Mouse (Mus musculus) liver, postnatal 0 days (tissue): ENCODE data around the gene Jup. TPM values are rescaled to one million over a fixed set of nuclear protein-coding genes. Genes with fewer than 3 reads are reported as not detected.
"Not testable (repeated sequence)": the region's sequence is repeated elsewhere in the genome, so short reads cannot be mapped to it uniquely, and the experiment has no call there.

ENCODE experiments used
- ATAC-seq: fragments of 200-750 bp; cut with Nextera tagmentation; 2 replicates; pipeline ENCODE4 v1.8.0; 2017; ENCODE audit warnings: mild to moderate bottlenecking, moderate library complexity
- DNase-seq: peaks from one replicate; pipeline ENCODE4 v3.0.0-alpha.2; 2016
- H3K27ac ChIP-seq: fragments of 300-500 bp; sonication (generic); 2 replicates; pipeline ENCODE4 v1.5.1; 2014; ENCODE audit warnings: antibody characterized with exemption, moderate library complexity, mild to moderate bottlenecking, low read depth
- H3K27me3 ChIP-seq: fragments of 300-500 bp; sonication (generic); 2 replicates; pipeline ENCODE4 v1.6.1; 2014; ENCODE audit warnings: low read length, control low read depth, mixed read lengths; ENCODE audit not compliant: insufficient read depth
- H3K36me3 ChIP-seq: fragments of 300-500 bp; sonication (generic); replicated peaks from 2 replicates; pipeline ENCODE4 v1.6.1; 2014; ENCODE audit warnings: mild to moderate bottlenecking, control low read depth, low read length, moderate library complexity, mixed read lengths; ENCODE audit not compliant: insufficient read depth
- H3K4me1 ChIP-seq: fragments of 300-500 bp; sonication (generic); 2 replicates; pipeline ENCODE4 v1.6.1; 2014; ENCODE audit warnings: antibody characterized with exemption, mild to moderate bottlenecking, control low read depth; ENCODE audit not compliant: insufficient read depth
- H3K4me2 ChIP-seq: fragments of 300-500 bp; sonication (generic); 2 replicates; pipeline ENCODE4 v1.6.1; 2014; ENCODE audit warnings: low read depth, mild to moderate bottlenecking, low read length, moderate library complexity, mixed read lengths
- H3K4me3 ChIP-seq: fragments of 300-500 bp; sonication (generic); 2 replicates; pipeline ENCODE4 v1.5.1; 2014; ENCODE audit warnings: low read depth, low read length
- H3K9ac ChIP-seq: fragments of 300-500 bp; sonication (generic); replicated peaks from 2 replicates; pipeline ENCODE4 v1.6.1; 2014; ENCODE audit warnings: mild to moderate bottlenecking, moderate library complexity
- H3K9me3 ChIP-seq: fragments of 300-500 bp; sonication (generic); 2 replicates; pipeline ENCODE4 v1.6.1; 2016; ENCODE audit warnings: mild to moderate bottlenecking, control low read depth, low read length, mixed read lengths
- CTCF ChIP-seq: sonication (generic); IDR thresholded peaks from 2 replicates; pipeline ENCODE4 v1.5.1; 2016; ENCODE audit warnings: antibody characterized with exemption, low read depth
- EP300 ChIP-seq: IDR thresholded peaks from 2 replicates; pipeline ENCODE4 v1.6.1; 2016; ENCODE audit warnings: antibody characterized with exemption, low read depth, mild to moderate bottlenecking
- WGBS: fragments of 180-500 bp; shearing (Covaris S2); extraction: QIAGEN DNeasy Blood & Tissue Kit; methylation state at CpG from one replicate; pipeline ENCODE4 v1.1.7; 2014; ENCODE audit not compliant: insufficient replicate concordance; 5-methylcytosine and 5-hydroxymethylcytosine counted together
- polyA plus RNA-seq: library from polyadenylated mRNA; unstranded; fragments of >200 nt; fragmentation: Nextera tagmentation; extraction: Ambion mirVana; gene quantifications from 2 replicates; pipeline ENCODE4 v1.2.1, GENCODE M21; 2015

The Jup gene
- polyA plus RNA-seq, 1 experiment from 2014 or later, result 17.5 TPM

GRCm38 (mm10) chr11:100327761-100328160 lies 69.8 kb downstream of the Jup start:
- ATAC-seq (no peak), DNase-seq (no peak)
- Histone ChIP-seq H3K4me1 (no peaks in the 10 kb centered on the region; the same call in 1 of the 2 replicates), H3K4me2 (no peak overlapping the region), H3K36me3 (peaks cover under 1% of the 10 kb centered on the region; the same call in 1 of the 2 replicates), H3K27me3 (no peaks in the 10 kb centered on the region), H3K9me3 (no peaks in the 10 kb centered on the region), H3K4me3 (no peak overlapping the region), H3K9ac (no peak overlapping the region), H3K27ac (no peak overlapping the region)
- 56% methylated on average over 6 of the region's 6 CpGs for WGBS
- TF ChIP-seq CTCF (no peak), EP300 (no peak)

- Histone ChIP-seq H3K36me3 (peaks cover 5% of the 10 kb centered on the region), H3K9ac (no peak overlapping the region)
- ATAC-seq, result no peak
These were observed 70.2 kb downstream of the Jup start for GRCm38 (mm10) chr11:100327316-100327715.

GRCm38 (mm10) chr11:100325062-100325629 lies 72.4 kb downstream of the Jup start:
- Histone ChIP-seq H3K4me2 (no peak overlapping the region), H3K9me3 (no peaks in the 10 kb centered on the region), H3K4me3 (no peak overlapping the region), H3K27me3 (no peaks in the 10 kb centered on the region), H3K9ac (no peak overlapping the region), H3K36me3 (peaks cover 18% of the 10 kb centered on the region), H3K4me1 (no peaks in the 10 kb centered on the region), H3K27ac (no peak overlapping the region)
- WGBS, result 73% methylated on average over 11 of the region's 11 CpGs
- TF ChIP-seq EP300 (no peak), CTCF (no peak)
- ATAC-seq (no peak), DNase-seq (no peak)

More at GRCm38 (mm10) chr11:100327316-100327715, 70.2 kb downstream of the Jup start:
- no peak for DNase-seq
- H3K4me2 ChIP-seq, result no peak overlapping the region
- no peak overlapping the region for H3K27ac ChIP-seq
- no peaks in the 10 kb centered on the region; the same call in 1 of the 2 replicates for H3K4me1 ChIP-seq
- H3K9me3 ChIP-seq, result no peaks in the 10 kb centered on the region
- TF ChIP-seq EP300 (no peak), CTCF (no peak)
- WGBS, result 76% methylated on average over 11 of the region's 11 CpGs
- no peak overlapping the region for H3K4me3 ChIP-seq
- no peaks in the 10 kb centered on the region for H3K27me3 ChIP-seq

GRCm38 (mm10) chr11:100323578-100323977 lies 74.0 kb downstream of the Jup start:
- Histone ChIP-seq H3K4me2 (no peak overlapping the region), H3K9ac (no peak overlapping the region), H3K4me3 (no peak overlapping the region), H3K36me3 (peaks cover 18% of the 10 kb centered on the region), H3K27ac (no peak overlapping the region), H3K9me3 (no peaks in the 10 kb centered on the region), H3K4me1 (peaks cover 9% of the 10 kb centered on the region), H3K27me3 (no peaks in the 10 kb centered on the region)
- 13% methylated on average over 3 of the region's 3 CpGs for whole genome bisulfite sequencing
- ATAC-seq (no peak), DNase-seq (peak; percentile 73)
- TF ChIP-seq EP300, result no peak
- peak; percentile 90 for TF ChIP-seq CTCF

GRCm38 (mm10) chr11:100322591-100323258 lies 74.8 kb downstream of the Jup start:
- Histone ChIP-seq H3K27me3 (no peaks in the 10 kb centered on the region), H3K9me3 (no peaks in the 10 kb centered on the region), H3K4me2 (peak overlapping the region; percentile 61), H3K9ac (no peak overlapping the region), H3K27ac (peak overlapping the region; percentile 7; the same call in 1 of the 2 replicates), H3K36me3 (peaks cover 18% of the 10 kb centered on the region), H3K4me3 (no peak overlapping the region), H3K4me1 (peaks cover 16% of the 10 kb centered on the region)
- no peak for TF ChIP-seq CTCF
- TF ChIP-seq EP300, result no peak
- ATAC-seq (no peak), DNase-seq (no peak)
- 69% methylated on average over 3 of the region's 3 CpGs for WGBS

GRCm38 (mm10) chr11:100321479-100322305 lies 75.9 kb downstream of the Jup start:
- H3K4me2 ChIP-seq, result peak overlapping the region; percentile 85
- TF ChIP-seq CTCF, result peak; percentile 21
- peak overlapping the region; percentile 23 for H3K9ac ChIP-seq
- H3K36me3 ChIP-seq, result peaks cover 18% of the 10 kb centered on the region
- not testable (repeated sequence) for H3K9me3 ChIP-seq, H3K27me3 ChIP-seq, ATAC-seq, DNase-seq
- WGBS, result 68% methylated on average over 7 of the region's 7 CpGs
- H3K27ac ChIP-seq, result peak overlapping the region; percentile 7
- peaks cover 22% of the 10 kb centered on the region for H3K4me1 ChIP-seq
- H3K4me3 ChIP-seq, result peak overlapping the region; percentile 90; the same call in 1 of the 2 replicates

- ATAC-seq, H3K9me3 ChIP-seq, H3K27me3 ChIP-seq, DNase-seq: not testable (repeated sequence)
- H3K4me1 ChIP-seq, result peaks cover 26% of the 10 kb centered on the region
- H3K36me3 ChIP-seq, result peaks cover 18% of the 10 kb centered on the region
- H3K9ac ChIP-seq, result peak overlapping the region; percentile 98
- peak overlapping the region; percentile 90 for H3K4me3 ChIP-seq
- peak overlapping the region; percentile 85 for H3K4me2 ChIP-seq
- H3K27ac ChIP-seq, result peak overlapping the region; percentile 100
- WGBS, result 12% methylated on average over 11 of the region's 11 CpGs
These were observed 76.7 kb downstream of the Jup start for GRCm38 (mm10) chr11:100320701-100321410.
